Mouse (Mus musculus): ENCODE results near the gene Gm42417.

DNA sequence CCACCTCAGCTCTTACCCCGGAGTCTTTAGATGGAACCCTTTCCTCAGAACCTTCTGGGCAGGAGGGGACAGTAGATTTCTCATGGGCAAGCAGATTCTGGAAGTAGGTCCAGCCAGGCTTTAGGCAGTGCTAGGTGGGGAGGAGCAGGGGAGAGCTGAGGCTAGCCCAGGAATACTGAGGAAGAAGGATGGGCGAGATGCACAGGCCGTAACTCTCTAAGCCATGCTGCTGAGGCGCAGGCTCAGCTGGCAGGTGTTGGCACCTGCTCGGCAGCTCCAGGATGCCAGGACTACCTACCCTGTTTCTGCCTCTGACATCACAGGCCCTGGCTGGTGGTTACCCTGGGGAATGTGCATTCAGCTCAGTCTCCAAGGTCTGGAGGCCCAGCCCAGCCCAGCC is 31.1 kb upstream of the Gm42417 start:
- no peak for TF ChIP-seq CTCF (IDR thresholded peaks at IDR 0.05; ENCODE audit: low read depth)
- TF ChIP-seq EP300 (IDR thresholded peaks at IDR 0.05; ENCODE audit: low read depth): no peak

All from heart, postnatal 0 days (tissue).